Mouse (Mus musculus) lung, embryonic 14.5 days (tissue): ENCODE measurements around the gene Slc8a2. TPM values are rescaled to one million over a fixed set of nuclear protein-coding genes. Genes with fewer than 3 reads are reported as not detected.
A peak's percentile ranks its signal among the peaks of the same experiment; 100 is the strongest.

Experiments used
- ATAC-seq: fragments of 200-750 bp; cut with Nextera tagmentation; 2 replicates; pipeline ENCODE4 v1.8.0; 2017; ENCODE audit warnings: mild to moderate bottlenecking, moderate TSS enrichment, moderate library complexity; ENCODE audit not compliant: insufficient read depth
- DNase-seq: peaks from one replicate; pipeline ENCODE4 v3.0.0-alpha.2; 2015
- H3K27ac ChIP-seq: fragments of 300-500 bp; sonication (generic); 2 replicates; pipeline ENCODE4 v1.5.1; 2014; ENCODE audit warnings: low read depth, mild to moderate bottlenecking, moderate library complexity
- H3K27me3 ChIP-seq: fragments of 300-500 bp; sonication (generic); 2 replicates; pipeline ENCODE4 v1.6.1; 2014; ENCODE audit warnings: low read length, control low read depth; ENCODE audit not compliant: insufficient read depth
- H3K36me3 ChIP-seq: fragments of 300-500 bp; sonication (generic); 2 replicates; pipeline ENCODE4 v1.6.1; 2014; ENCODE audit warnings: control low read depth; ENCODE audit not compliant: insufficient read depth
- H3K4me1 ChIP-seq: fragments of 300-500 bp; sonication (generic); 2 replicates; pipeline ENCODE4 v1.6.1; 2014; ENCODE audit warnings: antibody characterized with exemption, control low read depth; ENCODE audit not compliant: insufficient read depth
- H3K4me2 ChIP-seq: fragments of 300-500 bp; sonication (generic); 2 replicates; pipeline ENCODE4 v1.6.1; 2014; ENCODE audit warnings: mild to moderate bottlenecking
- H3K4me3 ChIP-seq: fragments of 300-500 bp; sonication (generic); 2 replicates; pipeline ENCODE4 v1.5.1; 2014; ENCODE audit warnings: low read depth, low read length
- H3K9ac ChIP-seq: fragments of 300-500 bp; sonication (generic); 2 replicates; pipeline ENCODE4 v1.6.1; 2014
- H3K9me3 ChIP-seq: fragments of 300-500 bp; sonication (generic); 2 replicates; pipeline ENCODE4 v1.6.1; 2016; ENCODE audit warnings: low read depth, low read length, control low read depth
- CTCF ChIP-seq: IDR thresholded peaks from 2 replicates; pipeline ENCODE4 v1.5.1; 2016; ENCODE audit warnings: antibody characterized with exemption, low read depth
- WGBS: fragments of 180-500 bp; shearing (Covaris S2); extraction: QIAGEN DNeasy Blood & Tissue Kit; methylation state at CpG from one replicate; pipeline ENCODE4 v1.1.7; 2014; 5-methylcytosine and 5-hydroxymethylcytosine counted together
- polyA plus RNA-seq: library from polyadenylated mRNA; unstranded; fragments of >200 nt; fragmentation: Nextera tagmentation; extraction: Ambion mirVana; gene quantifications from 2 replicates; pipeline ENCODE4 v1.2.1, GENCODE M21; 2014

Gene Slc8a2
- polyA plus RNA-seq, 1 experiment from 2014 or later: 0.17 TPM

DNA sequence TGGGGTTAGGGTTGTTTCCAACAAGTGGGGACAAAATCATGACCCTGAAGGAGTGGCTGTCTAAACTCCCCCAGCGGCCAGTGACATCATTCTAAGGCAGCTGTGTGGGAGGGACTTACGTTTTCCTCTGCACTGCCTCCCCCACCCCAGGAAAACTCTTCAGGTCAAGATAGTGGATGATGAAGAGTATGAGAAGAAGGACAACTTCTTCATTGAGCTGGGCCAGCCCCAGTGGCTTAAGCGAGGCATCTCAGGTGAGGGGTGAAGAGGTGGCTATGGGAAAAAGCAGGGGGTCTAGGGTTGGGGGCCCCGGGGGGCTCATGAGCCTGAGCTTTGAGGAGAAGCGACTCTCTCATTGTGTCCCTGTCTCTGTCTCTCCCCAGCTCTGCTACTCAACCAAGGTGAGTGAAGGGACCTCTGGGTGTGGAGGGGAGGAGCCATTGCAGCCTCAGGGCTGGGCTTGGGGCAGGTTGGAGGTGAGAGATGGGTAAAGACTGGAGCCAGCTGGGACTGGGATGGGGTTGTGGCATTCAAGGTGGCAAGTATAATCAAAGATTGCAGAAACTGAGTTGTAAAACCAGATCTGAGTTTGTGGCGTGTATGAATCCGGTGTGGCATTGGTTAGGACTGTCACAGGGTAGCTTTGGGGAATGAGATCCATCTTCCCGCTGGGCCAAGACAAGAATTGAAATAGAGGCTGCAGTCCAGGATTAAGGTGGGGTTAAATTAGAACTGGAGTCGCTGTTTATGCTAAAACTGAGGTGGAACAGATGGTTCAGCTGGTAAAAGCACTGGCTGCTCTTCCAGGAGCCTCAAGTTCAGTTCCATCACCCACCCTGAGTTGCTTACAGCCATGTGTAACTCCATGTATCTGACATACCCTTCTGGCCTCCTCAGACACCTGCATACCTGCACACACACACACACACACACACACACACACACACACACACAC is 20.8 kb downstream of the Slc8a2 start:
- Histone ChIP-seq H3K36me3 (no peaks in the 10 kb centered on the region), H3K4me1 (no peaks in the 10 kb centered on the region), H3K9me3 (no peaks in the 10 kb centered on the region), H3K27ac (no peak overlapping the region), H3K27me3 (no peaks in the 10 kb centered on the region), H3K4me3 (no peak overlapping the region), H3K4me2 (no peak overlapping the region), H3K9ac (no peak overlapping the region)
- TF ChIP-seq CTCF: no peak
- ATAC-seq (no peak), DNase-seq (no peak)
- 59% methylated on average over 9 of the region's 9 CpGs for WGBS

DNA sequence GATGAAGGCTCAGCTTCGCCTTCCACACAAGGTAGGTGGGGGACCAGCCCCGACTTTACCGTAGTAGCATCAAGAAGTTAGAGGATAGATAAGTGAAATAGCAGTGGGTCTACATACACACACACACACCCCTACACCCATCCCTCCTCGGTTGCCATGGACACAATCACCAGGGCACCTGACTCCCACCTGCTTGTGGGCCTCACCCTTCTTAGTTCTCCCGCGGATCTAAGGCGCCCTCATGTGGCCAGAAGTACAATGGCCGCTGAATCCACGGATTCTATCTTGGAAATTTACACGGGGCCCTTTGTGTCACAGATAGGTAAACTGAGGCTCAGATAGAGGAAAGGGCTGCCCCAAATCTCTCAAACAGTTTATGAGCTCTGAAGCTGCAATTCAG is 23.9 kb downstream of the Slc8a2 start:
- DNase-seq: peak; percentile 71
- Histone ChIP-seq H3K9me3 (no peaks in the 10 kb centered on the region), H3K4me3 (no peak overlapping the region), H3K27me3 (peaks cover 5% of the 10 kb centered on the region), H3K9ac (no peak overlapping the region), H3K4me1 (no peaks in the 10 kb centered on the region), H3K27ac (no peak overlapping the region), H3K36me3 (no peaks in the 10 kb centered on the region), H3K4me2 (no peak overlapping the region)
- TF ChIP-seq CTCF: peak; percentile 76
- WGBS: 17% methylated on average over 10 of the region's 10 CpGs
- peak; percentile 75; the same call in 1 of the 2 replicates for ATAC-seq

DNA sequence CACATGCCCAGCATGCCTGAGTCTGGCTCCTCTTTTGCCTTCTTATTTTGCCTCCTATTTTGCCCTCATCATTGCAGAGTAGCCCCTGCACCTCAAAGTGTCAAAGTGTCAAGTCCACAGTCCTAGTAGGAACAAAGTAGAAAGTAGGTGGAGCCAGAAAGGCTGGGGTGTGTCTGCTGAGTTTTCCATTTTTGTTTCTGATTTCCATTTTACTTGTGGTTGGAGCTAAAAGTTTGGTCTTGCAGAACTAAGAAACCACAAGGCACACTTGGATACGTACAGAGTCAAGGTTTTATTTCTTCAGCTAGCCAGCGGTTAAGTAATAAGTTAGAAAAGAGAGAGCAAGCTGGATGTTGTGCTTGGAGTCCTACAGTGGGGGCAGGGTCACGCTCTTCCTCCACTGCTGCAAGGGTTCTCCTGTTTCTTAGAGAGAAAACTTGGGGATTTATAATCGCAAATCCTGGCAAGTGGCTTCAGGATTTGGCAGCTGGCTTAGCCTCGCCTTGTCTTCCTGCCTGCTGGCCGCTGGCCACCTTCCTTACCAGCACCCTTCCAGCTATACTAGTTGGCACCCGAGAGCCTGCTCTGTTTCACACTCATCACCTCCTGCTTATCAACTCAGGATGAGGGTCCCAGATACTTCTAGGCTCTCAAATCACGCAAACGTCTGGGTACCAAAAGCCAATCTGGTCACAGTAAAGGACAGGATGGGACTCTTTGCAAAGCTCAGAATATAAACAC is 25.7 kb downstream of the Slc8a2 start:
- Histone ChIP-seq H3K27ac (no peak overlapping the region), H3K4me1 (no peaks in the 10 kb centered on the region), H3K27me3 (peaks cover 18% of the 10 kb centered on the region), H3K4me2 (no peak overlapping the region), H3K36me3 (no peaks in the 10 kb centered on the region), H3K9me3 (no peaks in the 10 kb centered on the region), H3K9ac (no peak overlapping the region), H3K4me3 (no peak overlapping the region)
- no peak for TF ChIP-seq CTCF
- WGBS: 60% methylated on average over 9 of the region's 9 CpGs
- DNase-seq: no peak
- ATAC-seq: no peak

DNA sequence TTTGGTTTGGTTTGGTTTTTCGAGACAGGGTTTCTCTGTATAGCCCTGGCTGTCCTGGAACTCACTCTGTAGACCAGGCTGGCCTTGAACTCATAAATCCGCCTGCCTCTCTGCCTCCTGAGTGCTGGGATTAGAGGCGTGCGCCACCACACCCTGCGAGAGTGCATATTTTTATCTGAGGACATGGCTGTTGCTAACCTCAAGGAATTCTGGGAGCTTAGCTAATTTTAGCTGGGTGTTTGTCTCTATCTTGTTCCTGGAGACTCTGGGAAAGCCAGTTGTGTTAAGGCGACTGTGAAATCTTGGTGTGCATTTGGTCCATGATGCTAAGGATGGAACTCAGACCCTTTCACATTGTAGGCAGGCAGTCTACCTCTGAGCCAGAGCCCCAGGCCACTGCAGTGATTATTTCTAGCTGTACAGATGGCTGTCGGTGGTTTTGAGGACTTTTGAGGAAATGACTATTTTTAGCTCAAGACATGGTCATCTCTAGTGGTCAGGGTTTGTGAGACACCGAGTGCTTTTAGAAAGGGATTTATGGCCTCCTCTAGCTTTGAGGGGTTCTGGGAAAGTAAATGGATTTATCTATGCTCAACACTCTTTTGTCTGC is 26.6 kb downstream of the Slc8a2 start:
- WGBS: 70% methylated on average over 8 of the region's 8 CpGs
- no peaks in the 10 kb centered on the region for H3K9me3 ChIP-seq
- no peaks in the 10 kb centered on the region for H3K36me3 ChIP-seq
- H3K4me2 ChIP-seq: no peak overlapping the region
- H3K4me3 ChIP-seq: no peak overlapping the region
- no peaks in the 10 kb centered on the region for H3K4me1 ChIP-seq
- no peak overlapping the region for H3K9ac ChIP-seq
- ATAC-seq (no peak), DNase-seq (no peak)
- no peak overlapping the region for H3K27ac ChIP-seq
- TF ChIP-seq CTCF: no peak
- peaks cover 18% of the 10 kb centered on the region for H3K27me3 ChIP-seq

DNA sequence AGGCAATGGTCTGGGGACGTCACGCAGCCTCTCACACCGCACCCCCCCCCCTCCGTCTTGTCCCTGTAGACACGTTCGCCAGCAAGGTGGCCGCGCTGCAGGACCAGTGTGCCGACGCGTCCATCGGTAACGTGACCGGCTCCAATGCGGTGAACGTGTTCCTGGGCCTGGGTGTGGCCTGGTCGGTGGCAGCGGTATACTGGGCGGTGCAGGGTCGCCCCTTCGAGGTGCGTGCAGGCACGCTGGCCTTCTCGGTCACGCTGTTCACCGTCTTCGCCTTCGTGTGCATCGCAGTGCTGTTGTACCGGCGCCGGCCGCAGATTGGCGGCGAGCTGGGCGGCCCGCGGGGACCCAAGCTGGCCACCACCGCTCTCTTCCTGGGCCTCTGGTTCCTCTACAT is 29.1 kb downstream of the Slc8a2 start:
- TF ChIP-seq CTCF: no peak
- DNase-seq: no peak
- no peaks in the 10 kb centered on the region for H3K36me3 ChIP-seq
- no peak for ATAC-seq
- no peak overlapping the region for H3K4me3 ChIP-seq
- WGBS: 7% methylated on average over 39 of the region's 39 CpGs
- H3K27ac ChIP-seq: no peak overlapping the region
- H3K4me1 ChIP-seq: no peaks in the 10 kb centered on the region
- peaks cover 18% of the 10 kb centered on the region for H3K27me3 ChIP-seq
- no peaks in the 10 kb centered on the region for H3K9me3 ChIP-seq
- no peak overlapping the region for H3K9ac ChIP-seq
- H3K4me2 ChIP-seq: peak overlapping the region; percentile 32

DNA sequence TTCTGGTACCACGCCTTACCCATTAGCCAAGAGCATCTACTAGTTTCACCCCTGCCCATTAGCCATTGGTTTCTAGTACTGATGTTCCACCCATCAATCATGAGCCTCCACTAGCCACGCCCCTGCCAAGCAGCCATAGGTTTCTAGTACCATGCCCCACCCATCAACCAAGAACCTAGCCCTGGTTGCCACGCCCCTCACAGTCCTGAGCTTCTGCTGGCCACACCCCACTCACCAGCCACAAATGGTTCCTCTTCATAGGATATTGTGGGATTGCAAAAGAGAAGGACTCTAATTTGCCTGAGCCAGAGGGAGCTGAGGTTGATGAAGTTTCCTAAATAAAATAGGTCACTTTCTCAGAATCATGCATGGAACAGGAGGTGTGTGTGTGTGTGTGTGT is 31.1 kb downstream of the Slc8a2 start:
- 71% methylated on average over 3 of the region's 3 CpGs for WGBS

DNA sequence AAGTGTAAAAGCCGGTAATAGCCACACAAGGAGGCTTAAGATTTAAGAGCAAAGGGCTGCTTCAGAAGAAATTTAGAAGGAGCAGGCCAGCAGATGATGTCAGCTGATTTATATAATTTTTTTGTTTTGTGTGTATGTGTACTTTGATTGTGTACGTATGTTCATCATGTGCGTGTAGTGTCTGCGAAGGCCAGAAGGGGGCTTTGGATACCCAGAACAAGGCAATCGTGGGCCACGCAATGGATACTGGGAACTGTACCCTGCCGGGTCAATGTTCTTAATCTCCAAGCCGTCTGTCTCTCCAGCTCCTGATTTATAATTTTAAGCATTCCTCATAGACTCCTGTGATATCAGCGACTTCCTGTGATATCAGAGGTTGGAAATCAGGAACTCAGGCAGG is 31.7 kb downstream of the Slc8a2 start:
- WGBS: 86% methylated on average over 9 of the region's 9 CpGs
- H3K4me1 ChIP-seq: no peaks in the 10 kb centered on the region

More for the DNA sequence above, 31.1 kb downstream of the Slc8a2 start:
- Histone ChIP-seq H3K4me1 (no peaks in the 10 kb centered on the region), H3K27ac (no peak overlapping the region), H3K9me3 (no peaks in the 10 kb centered on the region), H3K4me2 (no peak overlapping the region), H3K27me3 (peaks cover 18% of the 10 kb centered on the region), H3K4me3 (no peak overlapping the region), H3K36me3 (no peaks in the 10 kb centered on the region), H3K9ac (no peak overlapping the region)
- DNase-seq (no peak), ATAC-seq (no peak)
- no peak for TF ChIP-seq CTCF

More for the DNA sequence above, 31.7 kb downstream of the Slc8a2 start:
- ATAC-seq (no peak), DNase-seq (no peak)
- no peak for TF ChIP-seq CTCF
- no peaks in the 10 kb centered on the region for H3K9me3 ChIP-seq
- no peak overlapping the region for H3K4me3 ChIP-seq
- no peak overlapping the region for H3K27ac ChIP-seq
- no peak overlapping the region for H3K9ac ChIP-seq
- H3K27me3 ChIP-seq: peaks cover 18% of the 10 kb centered on the region
- H3K36me3 ChIP-seq: no peaks in the 10 kb centered on the region
- no peak overlapping the region for H3K4me2 ChIP-seq
